Mouse (Mus musculus): ENCODE results near the gene Gorasp2. TPM values are rescaled to one million over a fixed set of nuclear protein-coding genes. Genes with fewer than 3 reads are reported as not detected.

Gorasp2 gene
- polyA plus RNA-seq, 1 experiment from 2014 or later, result 127 TPM

DNA sequence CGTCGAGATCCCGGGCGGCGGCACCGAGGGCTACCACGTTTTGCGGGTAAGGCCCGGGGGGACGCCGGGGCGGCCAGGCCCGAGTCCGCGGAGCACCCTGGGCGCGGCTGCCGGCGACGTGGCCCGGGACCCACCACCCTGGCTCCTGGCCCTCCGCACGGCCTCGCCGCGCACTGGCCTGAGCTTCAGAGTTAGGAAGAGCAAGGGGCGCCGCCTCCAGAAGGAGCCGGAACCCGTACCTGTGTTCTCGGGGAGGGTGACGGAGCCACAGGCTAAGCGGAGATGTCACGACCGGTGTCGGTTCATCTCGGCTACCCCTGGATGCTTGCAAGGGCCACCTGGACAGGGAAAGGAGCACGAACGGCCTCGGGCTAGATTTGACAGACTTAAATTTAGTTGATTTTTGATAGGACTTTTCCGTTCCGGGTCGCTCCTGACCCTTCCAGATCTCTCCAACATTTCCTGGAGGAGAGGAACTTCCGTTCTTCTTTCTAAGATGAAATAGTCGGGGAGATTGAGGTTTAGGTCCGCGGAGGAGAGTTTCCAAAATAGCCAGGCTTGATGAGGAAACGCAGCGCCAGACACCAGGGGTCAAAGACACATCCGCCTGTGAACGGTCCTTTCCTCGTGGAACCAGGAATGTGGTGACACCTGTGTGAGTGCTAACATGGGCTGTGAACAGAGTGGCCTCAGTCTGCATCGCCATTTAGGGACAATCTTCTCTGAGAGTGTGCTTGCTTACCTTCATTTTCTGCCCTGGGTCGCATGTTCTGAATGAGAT is 529 bp downstream of the Gorasp2 start, which contains the start of gene Gm26558:
Gene Gm26558, minus strand, starts transcription at position 394 of the 781 bp plus-strand sequence.
- Histone ChIP-seq H3K27me3 (replicated peaks) (no peaks in the 10 kb centered on the region), H3K27ac (replicated peaks) (peak within 1 kb of the TSS; percentile 86), H3K4me3 (replicated peaks) (peak within 1 kb of the TSS; percentile 80), H3K4me1 (peaks cover 23% of the 10 kb centered on the region), H3K36me3 (no peaks in the 10 kb centered on the region), H3K4me2 (peak within 1 kb of the TSS; percentile 73), H3K9ac (replicated peaks) (peak within 1 kb of the TSS; percentile 83), H3K9me3 (replicated peaks) (no peaks in the 10 kb centered on the region)
- 1% methylated on average over 48 of the region's 54 CpGs for WGBS
- peak; percentile 83 for ATAC-seq (ENCODE audit: low FRiP score)

- no peak overlapping the region for H3K4me3 ChIP-seq (replicated peaks)
- 74% methylated on average over 5 of the region's 5 CpGs for WGBS
- no peaks in the 10 kb centered on the region for H3K9me3 ChIP-seq (replicated peaks)
- no peak overlapping the region for H3K4me2 ChIP-seq
- peaks cover 23% of the 10 kb centered on the region for H3K4me1 ChIP-seq
- H3K36me3 ChIP-seq, result no peaks in the 10 kb centered on the region
- H3K27me3 ChIP-seq (replicated peaks), result no peaks in the 10 kb centered on the region
- H3K9ac ChIP-seq (replicated peaks), result no peak overlapping the region
- no peak overlapping the region for H3K27ac ChIP-seq (replicated peaks)
- ATAC-seq (ENCODE audit: low FRiP score), result no peak
Observed at GRCm38 (mm10) chr2:70663764-70664163, 2.4 kb downstream of the Gorasp2 start.

DNA sequence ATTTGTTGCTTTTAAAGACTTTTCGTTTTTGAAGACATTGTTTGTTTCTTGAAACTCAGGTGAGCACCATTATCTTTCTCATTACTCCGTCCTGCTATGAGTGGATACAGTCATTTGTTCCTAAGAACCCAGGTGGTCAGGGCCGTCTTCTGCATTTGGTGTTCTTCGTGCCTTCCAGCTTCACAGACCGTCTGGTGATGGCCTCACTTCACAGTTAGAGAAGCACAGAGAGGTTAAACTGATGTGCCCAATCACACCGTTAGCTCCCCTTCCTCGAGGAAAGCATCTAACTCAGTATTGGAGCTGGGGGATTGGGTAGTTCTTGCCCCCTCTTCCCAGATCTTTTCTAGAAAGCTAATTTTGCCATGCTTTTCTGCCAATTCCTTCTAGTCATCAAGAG is 5.6 kb downstream of the Gorasp2 start:
- ATAC-seq (ENCODE audit: low FRiP score), result no peak
- peaks cover 17% of the 10 kb centered on the region for H3K4me1 ChIP-seq
- H3K27me3 ChIP-seq (replicated peaks), result no peaks in the 10 kb centered on the region

DNA sequence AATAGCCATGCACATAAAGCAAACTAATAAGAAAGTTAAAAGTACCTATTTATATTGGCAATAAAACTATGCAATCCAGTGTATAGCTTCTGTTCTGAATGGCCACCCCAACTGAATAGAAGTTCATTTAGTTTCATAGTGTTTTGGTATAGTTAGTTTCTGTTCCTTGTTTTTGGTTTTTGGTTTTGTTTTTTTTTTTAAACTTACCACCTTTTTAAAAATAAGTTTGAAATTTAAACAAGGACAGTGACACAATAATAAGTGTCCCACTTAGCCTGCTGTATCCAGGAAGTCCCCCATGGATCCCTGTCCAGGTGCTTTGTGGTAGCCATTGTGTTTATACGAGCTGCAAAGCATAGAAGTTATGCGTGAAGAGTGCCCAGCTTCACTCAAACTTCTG is 7.9 kb downstream of the Gorasp2 start:
- no peaks in the 10 kb centered on the region for H3K36me3 ChIP-seq
- 82% methylated on average over 2 of the region's 2 CpGs for WGBS
- no peaks in the 10 kb centered on the region for H3K9me3 ChIP-seq (replicated peaks)
- no peak for ATAC-seq (ENCODE audit: low FRiP score)
- no peak overlapping the region for H3K9ac ChIP-seq (replicated peaks)
- H3K4me2 ChIP-seq, result no peak overlapping the region
- no peak overlapping the region for H3K4me3 ChIP-seq (replicated peaks)
- H3K4me1 ChIP-seq, result no peaks in the 10 kb centered on the region
- no peaks in the 10 kb centered on the region for H3K27me3 ChIP-seq (replicated peaks)
- H3K27ac ChIP-seq (replicated peaks), result no peak overlapping the region

More for the DNA sequence above, 5.6 kb downstream of the Gorasp2 start:
- no peaks in the 10 kb centered on the region for H3K36me3 ChIP-seq
- H3K4me3 ChIP-seq (replicated peaks), result no peak overlapping the region
- no peaks in the 10 kb centered on the region for H3K9me3 ChIP-seq (replicated peaks)
- no peak overlapping the region for H3K9ac ChIP-seq (replicated peaks)
- H3K4me2 ChIP-seq, result no peak overlapping the region
- WGBS, result 92% methylated on average over 7 of the region's 7 CpGs
- no peak overlapping the region for H3K27ac ChIP-seq (replicated peaks)

- no peak overlapping the region for H3K4me2 ChIP-seq
- ATAC-seq (ENCODE audit: low FRiP score), result no peak
- no peak overlapping the region for H3K9ac ChIP-seq (replicated peaks)
- no peak overlapping the region for H3K27ac ChIP-seq (replicated peaks)
- no peaks in the 10 kb centered on the region for H3K4me1 ChIP-seq
- WGBS, result 88% methylated on average over 2 of the region's 2 CpGs
- no peak overlapping the region for H3K4me3 ChIP-seq (replicated peaks)
- no peaks in the 10 kb centered on the region for H3K9me3 ChIP-seq (replicated peaks)
- H3K36me3 ChIP-seq, result no peaks in the 10 kb centered on the region
- no peaks in the 10 kb centered on the region for H3K27me3 ChIP-seq (replicated peaks)
Observed at GRCm38 (mm10) chr2:70669896-70670295, 8.5 kb downstream of the Gorasp2 start.

DNA sequence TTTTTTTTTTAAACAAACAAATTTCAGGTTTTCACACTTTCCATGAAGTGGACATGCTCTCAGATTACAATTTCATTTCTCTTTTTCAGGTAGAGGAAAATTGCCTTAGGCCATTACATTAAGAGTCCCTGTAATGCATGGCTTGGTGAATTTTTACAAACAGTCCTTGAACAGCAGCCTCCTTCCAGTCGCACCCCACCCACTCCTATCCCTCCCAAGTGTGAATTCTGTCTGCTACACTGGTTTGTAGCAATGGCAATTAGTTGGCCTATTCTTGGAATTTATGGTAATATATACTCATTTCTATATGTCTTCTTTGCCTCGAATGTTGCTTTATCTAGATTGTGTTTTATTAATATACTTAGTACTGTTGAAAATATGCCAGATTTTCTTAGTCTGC is 11.1 kb downstream of the Gorasp2 start:
- H3K36me3 ChIP-seq, result no peaks in the 10 kb centered on the region
- no peak overlapping the region for H3K4me2 ChIP-seq
- H3K9ac ChIP-seq (replicated peaks), result no peak overlapping the region
- no peaks in the 10 kb centered on the region for H3K9me3 ChIP-seq (replicated peaks)
- no peaks in the 10 kb centered on the region for H3K4me1 ChIP-seq
- no peak for ATAC-seq (ENCODE audit: low FRiP score)
- no peaks in the 10 kb centered on the region for H3K27me3 ChIP-seq (replicated peaks)
- 78% methylated on average over 2 of the region's 2 CpGs for WGBS
- no peak overlapping the region for H3K4me3 ChIP-seq (replicated peaks)
- H3K27ac ChIP-seq (replicated peaks), result no peak overlapping the region

- WGBS, result 75% methylated on average over 7 of the region's 7 CpGs
- Histone ChIP-seq H3K4me3 (replicated peaks) (no peak overlapping the region), H3K27me3 (replicated peaks) (no peaks in the 10 kb centered on the region), H3K9ac (replicated peaks) (no peak overlapping the region), H3K36me3 (peaks cover 7% of the 10 kb centered on the region), H3K27ac (replicated peaks) (no peak overlapping the region), H3K4me1 (no peaks in the 10 kb centered on the region), H3K4me2 (no peak overlapping the region), H3K9me3 (replicated peaks) (no peaks in the 10 kb centered on the region)
- ATAC-seq (ENCODE audit: low FRiP score), result no peak
Observed at GRCm38 (mm10) chr2:70673445-70674126, 12.2 kb downstream of the Gorasp2 start.

- H3K9ac ChIP-seq (replicated peaks), result no peak overlapping the region
- 71% methylated on average over 2 of the region's 2 CpGs for WGBS
- H3K9me3 ChIP-seq (replicated peaks), result no peaks in the 10 kb centered on the region
- no peak overlapping the region for H3K4me3 ChIP-seq (replicated peaks)
- no peak overlapping the region for H3K27ac ChIP-seq (replicated peaks)
- H3K4me1 ChIP-seq, result no peaks in the 10 kb centered on the region
- no peaks in the 10 kb centered on the region for H3K27me3 ChIP-seq (replicated peaks)
- no peak overlapping the region for H3K4me2 ChIP-seq
- H3K36me3 ChIP-seq, result peaks cover 85% of the 10 kb centered on the region
- ATAC-seq (ENCODE audit: low FRiP score), result no peak
Observed at GRCm38 (mm10) chr2:70682324-70682723, 20.9 kb downstream of the Gorasp2 start.

DNA sequence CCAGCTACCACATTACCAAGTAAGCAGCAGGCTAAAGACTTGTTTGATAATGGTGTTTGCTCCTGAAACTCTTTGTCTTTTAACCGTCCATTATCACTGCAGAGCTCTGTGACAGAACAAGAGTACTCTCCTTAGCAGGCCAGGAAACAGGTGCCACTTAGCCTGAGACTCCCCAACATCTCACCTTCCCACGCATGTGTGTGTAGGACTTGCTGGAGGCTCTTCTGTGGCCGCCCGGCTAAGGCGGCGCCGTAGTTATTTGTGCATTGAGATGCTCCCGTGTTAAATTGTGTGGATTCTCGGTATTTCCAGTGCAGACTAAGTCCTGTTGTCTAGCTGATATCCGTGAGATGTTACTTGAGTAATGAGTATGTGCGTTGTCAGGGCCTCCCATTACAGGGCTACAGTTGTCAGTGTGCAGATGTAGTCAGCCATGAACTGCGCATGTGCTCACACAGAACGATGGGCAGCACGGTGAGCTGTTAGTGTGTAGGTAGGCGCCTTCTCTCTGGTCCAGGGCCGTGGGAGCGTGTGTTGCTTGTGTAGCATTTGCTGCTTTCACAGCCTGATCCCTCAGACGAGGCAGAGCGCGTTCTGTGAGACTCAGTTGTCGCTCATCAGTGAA is 27.2 kb downstream of the Gorasp2 start:
- Histone ChIP-seq H3K4me3 (replicated peaks) (no peak overlapping the region), H3K4me2 (no peak overlapping the region), H3K36me3 (peaks cover 86% of the 10 kb centered on the region), H3K27me3 (replicated peaks) (no peaks in the 10 kb centered on the region), H3K4me1 (no peaks in the 10 kb centered on the region), H3K9me3 (replicated peaks) (no peaks in the 10 kb centered on the region), H3K9ac (replicated peaks) (no peak overlapping the region), H3K27ac (replicated peaks) (no peak overlapping the region)
- no peak for ATAC-seq (ENCODE audit: low FRiP score)
- 96% methylated on average over 21 of the region's 21 CpGs for WGBS

DNA sequence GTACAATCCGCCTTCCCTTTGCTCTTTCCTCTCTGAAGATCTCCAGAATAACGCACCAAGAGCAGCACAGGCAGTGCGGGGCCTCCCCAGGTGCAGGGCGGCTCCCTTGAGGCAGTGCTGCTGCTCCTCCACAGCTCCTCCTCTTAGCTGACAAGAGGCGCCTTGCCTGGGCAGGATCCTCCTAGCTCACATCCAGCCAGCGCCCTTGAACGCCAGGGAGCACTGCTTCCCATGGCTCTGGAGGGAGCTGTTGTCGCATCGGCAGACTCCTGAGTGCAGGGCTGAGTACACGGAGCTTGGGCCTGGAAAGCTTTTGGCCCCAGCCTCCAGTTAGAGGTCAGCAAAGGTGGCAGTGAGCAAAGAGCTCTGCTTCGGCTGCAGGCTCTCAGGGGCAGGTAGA is 28.8 kb downstream of the Gorasp2 start:
- Histone ChIP-seq H3K9ac (replicated peaks) (no peak overlapping the region), H3K4me3 (replicated peaks) (no peak overlapping the region), H3K9me3 (replicated peaks) (no peaks in the 10 kb centered on the region), H3K27me3 (replicated peaks) (no peaks in the 10 kb centered on the region), H3K4me2 (no peak overlapping the region), H3K4me1 (no peaks in the 10 kb centered on the region), H3K36me3 (peaks cover 70% of the 10 kb centered on the region), H3K27ac (replicated peaks) (no peak overlapping the region)
- 88% methylated on average over 11 of the region's 11 CpGs for WGBS
- no peak for ATAC-seq (ENCODE audit: low FRiP score)

GRCm38 (mm10) chr2:70695712-70696111 is 34.3 kb downstream of the Gorasp2 start:
- Histone ChIP-seq H3K27me3 (replicated peaks) (no peaks in the 10 kb centered on the region), H3K4me1 (no peaks in the 10 kb centered on the region), H3K9ac (replicated peaks) (no peak overlapping the region), H3K4me2 (no peak overlapping the region), H3K9me3 (replicated peaks) (no peaks in the 10 kb centered on the region), H3K36me3 (peaks cover 22% of the 10 kb centered on the region), H3K4me3 (replicated peaks) (no peak overlapping the region), H3K27ac (replicated peaks) (no peak overlapping the region)
- 94% methylated on average over 10 of the region's 10 CpGs for WGBS
- no peak for ATAC-seq (ENCODE audit: low FRiP score)

- H3K4me3 ChIP-seq (replicated peaks), result no peak overlapping the region
- ATAC-seq (ENCODE audit: low FRiP score), result no peak
- WGBS, result 91% methylated on average over 3 of the region's 3 CpGs
Observed at GRCm38 (mm10) chr2:70700851-70701250, 39.5 kb downstream of the Gorasp2 start.

More at GRCm38 (mm10) chr2:70700851-70701250, 39.5 kb downstream of the Gorasp2 start:
- H3K4me2 ChIP-seq, result no peak overlapping the region
- no peak overlapping the region for H3K9ac ChIP-seq (replicated peaks)
- H3K36me3 ChIP-seq, result no peaks in the 10 kb centered on the region
- no peaks in the 10 kb centered on the region for H3K9me3 ChIP-seq (replicated peaks)
- H3K27ac ChIP-seq (replicated peaks), result no peak overlapping the region
- no peaks in the 10 kb centered on the region for H3K27me3 ChIP-seq (replicated peaks)
- peaks cover 9% of the 10 kb centered on the region for H3K4me1 ChIP-seq

All from neural tube, embryonic 15.5 days (tissue).